Mouse (Mus musculus) embryonic facial prominence, embryonic 10.5 days (tissue): ENCODE results near the gene Tnr. TPM values are rescaled to one million over a fixed set of nuclear protein-coding genes. Genes with fewer than 3 reads are reported as not detected.
A peak's percentile ranks its signal among the peaks of the same experiment; 100 is the strongest.

ENCODE experiments used
- DNase-seq: peaks from one replicate; pipeline ENCODE4 v3.0.0-alpha.2; 2017; ENCODE audit warnings: low spot score
- H3K27ac ChIP-seq: fragments of 300-500 bp; sonication (generic); replicated peaks from 2 replicates; pipeline ENCODE4 v1.5.1; 2016; ENCODE audit warnings: mild to moderate bottlenecking
- H3K27me3 ChIP-seq: fragments of 300-500 bp; sonication (generic); replicated peaks from 2 replicates; pipeline ENCODE4 v1.6.1; 2016; ENCODE audit warnings: low read depth, mild to moderate bottlenecking; ENCODE audit not compliant: poor library complexity, severe bottlenecking
- H3K36me3 ChIP-seq: fragments of 300-500 bp; sonication (generic); replicated peaks from 2 replicates; pipeline ENCODE4 v1.6.1; 2016; ENCODE audit warnings: mild to moderate bottlenecking, moderate library complexity
- H3K4me1 ChIP-seq: fragments of 300-500 bp; sonication (generic); 2 replicates; pipeline ENCODE4 v1.6.1; 2016
- H3K4me3 ChIP-seq: fragments of 300-500 bp; sonication (generic); 2 replicates; pipeline ENCODE4 v1.5.1; 2016; ENCODE audit warnings: mild to moderate bottlenecking, moderate library complexity
- H3K9me3 ChIP-seq: fragments of 300-500 bp; sonication (generic); 2 replicates; pipeline ENCODE4 v1.6.1; 2016; ENCODE audit warnings: mild to moderate bottlenecking
- WGBS: fragments of 180-500 bp; shearing (Covaris S2); methylation state at CpG from one replicate; pipeline ENCODE4 v1.1.7; 2016; 5-methylcytosine and 5-hydroxymethylcytosine counted together
- polyA plus RNA-seq: library from polyadenylated mRNA; unstranded; fragments of >200 nt; fragmentation: Nextera tagmentation; extraction: Ambion mirVana; gene quantifications from 2 replicates; pipeline ENCODE4 v1.2.1, GENCODE M21; 2016

Tnr gene
- polyA plus RNA-seq, 1 experiment from 2014 or later = 0.19 TPM

- H3K4me1 ChIP-seq = peaks cover 4% of the 10 kb centered on the region; the same call in 1 of the 2 replicates
- H3K4me3 ChIP-seq = no peak overlapping the region
- no peak overlapping the region for H3K27ac ChIP-seq
- WGBS = 90% methylated on average over 4 of the region's 4 CpGs
- no peaks in the 10 kb centered on the region for H3K36me3 ChIP-seq
- no peak for DNase-seq
- H3K9me3 ChIP-seq = no peaks in the 10 kb centered on the region
- no peaks in the 10 kb centered on the region for H3K27me3 ChIP-seq
Observed at GRCm38 (mm10) chr1:159613561-159613960, 90.0 kb downstream of the Tnr start.

GRCm38 (mm10) chr1:159614062-159614601 lies 90.6 kb downstream of the Tnr start:
- H3K36me3 ChIP-seq = no peaks in the 10 kb centered on the region
- peaks cover 4% of the 10 kb centered on the region; the same call in 1 of the 2 replicates for H3K4me1 ChIP-seq
- no peak overlapping the region for H3K4me3 ChIP-seq
- 78% methylated on average over 6 of the region's 6 CpGs for WGBS
- no peak overlapping the region for H3K27ac ChIP-seq
- DNase-seq = no peak
- H3K9me3 ChIP-seq = no peaks in the 10 kb centered on the region
- H3K27me3 ChIP-seq = no peaks in the 10 kb centered on the region

GRCm38 (mm10) chr1:159614644-159615431 lies 91.3 kb downstream of the Tnr start:
- no peaks in the 10 kb centered on the region for H3K36me3 ChIP-seq
- H3K27ac ChIP-seq = no peak overlapping the region
- DNase-seq = no peak
- H3K4me3 ChIP-seq = no peak overlapping the region
- H3K27me3 ChIP-seq = no peaks in the 10 kb centered on the region
- peaks cover 4% of the 10 kb centered on the region; the same call in 1 of the 2 replicates for H3K4me1 ChIP-seq
- WGBS = 57% methylated on average over 16 of the region's 16 CpGs
- H3K9me3 ChIP-seq = no peaks in the 10 kb centered on the region

GRCm38 (mm10) chr1:159615686-159616085 lies 92.1 kb downstream of the Tnr start:
- Histone ChIP-seq H3K4me3 (no peak overlapping the region), H3K27me3 (no peaks in the 10 kb centered on the region), H3K4me1 (peaks cover 4% of the 10 kb centered on the region; the same call in 1 of the 2 replicates), H3K27ac (no peak overlapping the region), H3K9me3 (no peaks in the 10 kb centered on the region), H3K36me3 (no peaks in the 10 kb centered on the region)
- 71% methylated on average over 4 of the region's 4 CpGs for WGBS
- no peak for DNase-seq

GRCm38 (mm10) chr1:159619205-159619604 lies 95.6 kb downstream of the Tnr start:
- no peak for DNase-seq
- H3K36me3 ChIP-seq = no peaks in the 10 kb centered on the region
- no peaks in the 10 kb centered on the region for H3K9me3 ChIP-seq
- no peak overlapping the region for H3K27ac ChIP-seq
- H3K27me3 ChIP-seq = no peaks in the 10 kb centered on the region
- no peak overlapping the region for H3K4me3 ChIP-seq
- peaks cover 4% of the 10 kb centered on the region; the same call in 1 of the 2 replicates for H3K4me1 ChIP-seq
- 80% methylated on average over 2 of the region's 2 CpGs for WGBS

GRCm38 (mm10) chr1:159621321-159621720 lies 97.8 kb downstream of the Tnr start:
- Histone ChIP-seq H3K27ac (no peak overlapping the region), H3K9me3 (no peaks in the 10 kb centered on the region), H3K27me3 (no peaks in the 10 kb centered on the region), H3K36me3 (no peaks in the 10 kb centered on the region), H3K4me1 (no peaks in the 10 kb centered on the region), H3K4me3 (no peak overlapping the region)
- 63% methylated on average over 1 of the region's 1 CpGs for WGBS
- DNase-seq = no peak

- no peaks in the 10 kb centered on the region for H3K27me3 ChIP-seq
- H3K27ac ChIP-seq = no peak overlapping the region
- no peaks in the 10 kb centered on the region for H3K9me3 ChIP-seq
- WGBS = 82% methylated on average over 3 of the region's 3 CpGs
- H3K36me3 ChIP-seq = no peaks in the 10 kb centered on the region
- H3K4me1 ChIP-seq = 0 out of 2 replicates have a peak, but pooled peaks cover 2% of the 10 kb centered on the region
- no peak overlapping the region for H3K4me3 ChIP-seq
- DNase-seq = no peak
Observed at GRCm38 (mm10) chr1:159629119-159629518, 105.5 kb downstream of the Tnr start.

- H3K4me3 ChIP-seq = no peak overlapping the region
Observed at GRCm38 (mm10) chr1:159629822-159630589, 106.4 kb downstream of the Tnr start.

GRCm38 (mm10) chr1:159632558-159632957 lies 109.0 kb downstream of the Tnr start:
- no peak for DNase-seq
- 76% methylated on average over 3 of the region's 3 CpGs for WGBS
- Histone ChIP-seq H3K4me3 (no peak overlapping the region), H3K36me3 (no peaks in the 10 kb centered on the region), H3K4me1 (0 out of 2 replicates have a peak, but pooled peaks cover 2% of the 10 kb centered on the region), H3K9me3 (no peaks in the 10 kb centered on the region), H3K27ac (no peak overlapping the region), H3K27me3 (no peaks in the 10 kb centered on the region)

More at GRCm38 (mm10) chr1:159629822-159630589, 106.4 kb downstream of the Tnr start:
- DNase-seq = no peak
- Histone ChIP-seq H3K27me3 (no peaks in the 10 kb centered on the region), H3K27ac (no peak overlapping the region), H3K36me3 (no peaks in the 10 kb centered on the region), H3K9me3 (no peaks in the 10 kb centered on the region), H3K4me1 (0 out of 2 replicates have a peak, but pooled peaks cover 2% of the 10 kb centered on the region)
- WGBS = 76% methylated on average over 5 of the region's 5 CpGs

- no peaks in the 10 kb centered on the region for H3K9me3 ChIP-seq
- H3K4me1 ChIP-seq = no peaks in the 10 kb centered on the region
- 92% methylated on average over 4 of the region's 4 CpGs for WGBS
- no peak overlapping the region for H3K4me3 ChIP-seq
- H3K36me3 ChIP-seq = no peaks in the 10 kb centered on the region
- no peaks in the 10 kb centered on the region for H3K27me3 ChIP-seq
- H3K27ac ChIP-seq = no peak overlapping the region
- no peak for DNase-seq
Observed at GRCm38 (mm10) chr1:159639408-159639807, 115.8 kb downstream of the Tnr start.

GRCm38 (mm10) chr1:159645719-159646118 lies 122.2 kb downstream of the Tnr start:
- no peaks in the 10 kb centered on the region for H3K36me3 ChIP-seq
- no peak overlapping the region for H3K27ac ChIP-seq
- no peaks in the 10 kb centered on the region for H3K9me3 ChIP-seq
- 89% methylated on average over 4 of the region's 4 CpGs for WGBS
- H3K27me3 ChIP-seq = no peaks in the 10 kb centered on the region
- no peak overlapping the region for H3K4me3 ChIP-seq
- H3K4me1 ChIP-seq = peaks cover 12% of the 10 kb centered on the region
- DNase-seq = no peak

- Histone ChIP-seq H3K27ac (no peak overlapping the region), H3K4me1 (peaks cover 18% of the 10 kb centered on the region), H3K27me3 (0 out of 2 replicates have a peak, but pooled peaks cover 5% of the 10 kb centered on the region), H3K4me3 (no peak overlapping the region), H3K9me3 (no peaks in the 10 kb centered on the region), H3K36me3 (no peaks in the 10 kb centered on the region)
- WGBS = 16% methylated on average over 4 of the region's 4 CpGs
- peak; percentile 16 for DNase-seq
Observed at GRCm38 (mm10) chr1:159650486-159650885, 126.9 kb downstream of the Tnr start.
